Mouse (Mus musculus): Measurements from ENCODE around the gene Zscan10.

The Zscan10 gene

GRCm38 (mm10) chr17:23600641-23601622 is at the start of gene Zscan10:
Gene Zscan10 (plus strand): TSS chr17:23600856.
- no peak for DNase-seq

- DNase-seq = no peak
Measured at GRCm38 (mm10) chr17:23550856-23551255, 49.8 kb upstream of the Zscan10 start.

GRCm38 (mm10) chr17:23551416-23551815 is 49.2 kb upstream of the Zscan10 start:
- DNase-seq = no peak

GRCm38 (mm10) chr17:23551963-23552362 is 48.7 kb upstream of the Zscan10 start:
- DNase-seq = no peak

GRCm38 (mm10) chr17:23552896-23553633 is 47.6 kb upstream of the Zscan10 start:
- no peak for DNase-seq

- no peak for DNase-seq
Measured at GRCm38 (mm10) chr17:23553634-23554120, 47.0 kb upstream of the Zscan10 start.

- DNase-seq = no peak
Measured at GRCm38 (mm10) chr17:23554321-23554720, 46.3 kb upstream of the Zscan10 start.

- DNase-seq = no peak
Measured at GRCm38 (mm10) chr17:23555243-23555916, 45.3 kb upstream of the Zscan10 start.

GRCm38 (mm10) chr17:23559767-23560166 is 40.9 kb upstream of the Zscan10 start:
- no peak for DNase-seq

GRCm38 (mm10) chr17:23563595-23564367 is 36.9 kb upstream of the Zscan10 start, which contains the start of gene Zfp213:
Gene Zfp213 (minus strand): TSS chr17:23564238.
- DNase-seq = peak; percentile 94

GRCm38 (mm10) chr17:23564368-23564715 is 36.3 kb upstream of the Zscan10 start:
- DNase-seq = no peak

- no peak for DNase-seq
Measured at GRCm38 (mm10) chr17:23566787-23567186, 33.9 kb upstream of the Zscan10 start.

GRCm38 (mm10) chr17:23568370-23568769 is 32.3 kb upstream of the Zscan10 start:
- DNase-seq = no peak

- DNase-seq = peak; percentile 37
Measured at GRCm38 (mm10) chr17:23570017-23570416, 30.6 kb upstream of the Zscan10 start.

- DNase-seq = no peak
Measured at GRCm38 (mm10) chr17:23571084-23571483, 29.6 kb upstream of the Zscan10 start.

- DNase-seq = no peak
Measured at GRCm38 (mm10) chr17:23572059-23572458, 28.6 kb upstream of the Zscan10 start.

- no peak for DNase-seq
Measured at GRCm38 (mm10) chr17:23574130-23574529, 26.5 kb upstream of the Zscan10 start.

GRCm38 (mm10) chr17:23575951-23576552 is 24.6 kb upstream of the Zscan10 start:
- no peak for DNase-seq

GRCm38 (mm10) chr17:23584786-23585185 is 15.9 kb upstream of the Zscan10 start:
- no peak for DNase-seq

- DNase-seq = peak; percentile 31
Measured at GRCm38 (mm10) chr17:23585721-23586491, 14.8 kb upstream of the Zscan10 start.

- DNase-seq = no peak
Measured at GRCm38 (mm10) chr17:23587253-23587652, 13.4 kb upstream of the Zscan10 start.

Measured in kidney, adult 11 months (tissue).